12 mouse cellular contexts compared by ENCODE assay signal in the genomic region with DNA sequence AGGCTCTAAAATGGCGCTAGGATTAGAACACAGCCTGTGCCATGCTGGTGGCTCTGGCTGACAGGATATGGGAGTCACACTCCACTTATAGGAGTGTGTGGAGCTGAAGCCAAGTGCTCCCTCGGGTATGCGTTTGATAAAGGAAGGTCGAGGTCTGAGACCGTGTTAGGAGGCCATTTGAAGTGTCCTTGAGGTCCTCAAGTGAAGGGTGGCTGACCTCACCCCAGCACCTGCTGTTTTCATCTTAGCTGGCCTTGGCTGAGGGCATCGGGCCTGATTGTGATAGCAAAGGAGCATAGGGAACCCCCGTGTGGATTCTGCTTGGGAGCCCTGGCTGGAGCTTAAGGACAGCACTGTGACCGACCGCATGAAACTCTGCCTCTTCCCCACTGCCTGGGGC.
"Had no signal": no experiment of that assay in that cellular context is flagged by ENCODE, and none has a peak within 500 bp of the region (broad histone marks: within the 10 kb centered on the region; RNA-seq: fewer than 3 reads in every experiment).

No protein-coding gene starts in this region.

- H3K27me3 ChIP-seq: limb, embryonic 15.5 days; liver, embryonic 12.5 days; midbrain, embryonic 12.5 days; stomach, embryonic 15.5 days had no signal

- H3K27ac ChIP-seq: hindbrain, postnatal 0 days; left cerebral cortex, adult 2 months; limb, embryonic 15.5 days; liver, embryonic 12.5 days; midbrain, embryonic 12.5 days; stomach, embryonic 15.5 days had no signal

- H3K9ac ChIP-seq: limb, embryonic 15.5 days; liver, embryonic 12.5 days; midbrain, embryonic 12.5 days; stomach, embryonic 15.5 days had no signal

- H3K4me3 ChIP-seq: left cerebral cortex, adult 2 months; limb, embryonic 15.5 days; liver, embryonic 12.5 days; midbrain, embryonic 12.5 days; stomach, embryonic 15.5 days had no signal

- H3K4me2 ChIP-seq: limb, embryonic 15.5 days; liver, embryonic 12.5 days; midbrain, embryonic 12.5 days; stomach, embryonic 15.5 days had no signal

- DNase-seq: kidney, adult 11 months; kidney, postnatal 10 days; kidney, postnatal 4 days; right cerebral cortex, postnatal 14 days; thymus, adult 18-20 months; thymus, postnatal 14 days had no signal

- ATAC-seq: hindbrain, postnatal 0 days; liver, embryonic 12.5 days had no signal

- H3K9me3 ChIP-seq: limb, embryonic 15.5 days; liver, embryonic 12.5 days; midbrain, embryonic 12.5 days; stomach, embryonic 15.5 days had no signal

- H3K4me1 ChIP-seq: limb, embryonic 15.5 days had no signal
